Mouse (Mus musculus) R1 (cell line): Measurements from ENCODE around the gene Lrmda.

Source experiments
- DNase-seq: peaks from one replicate; pipeline ENCODE4 v3.0.0-alpha.2; 2018; ENCODE audit warnings: low read depth, low spot score

Gene Lrmda

GRCm38 (mm10) chr14:22019252-22019948, at the start of gene Lrmda:
Gene Lrmda (plus strand): TSS chr14:22019712.
- DNase-seq, result no peak

DNA sequence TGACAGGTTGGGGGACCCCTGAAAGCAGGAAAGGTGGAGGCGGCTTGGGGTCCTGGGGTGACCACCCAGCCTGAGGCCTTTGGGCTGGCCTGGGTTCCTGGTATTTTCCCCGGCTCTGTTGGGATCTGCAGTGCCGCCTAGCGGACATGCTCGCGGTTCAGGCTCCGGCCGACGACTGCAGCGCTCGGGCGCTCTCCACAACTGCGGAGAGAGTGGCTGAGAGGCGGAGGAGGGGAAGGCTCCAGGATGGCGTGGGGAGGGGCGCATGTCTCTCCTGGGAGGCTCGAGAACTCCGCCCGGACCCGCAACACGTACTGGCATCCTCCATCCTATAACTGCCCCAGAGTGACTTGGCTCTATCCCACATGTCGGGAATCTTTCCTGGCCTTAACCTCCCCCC, 38.0 kb upstream of the Lrmda start:
- peak; percentile 81 for DNase-seq

DNA sequence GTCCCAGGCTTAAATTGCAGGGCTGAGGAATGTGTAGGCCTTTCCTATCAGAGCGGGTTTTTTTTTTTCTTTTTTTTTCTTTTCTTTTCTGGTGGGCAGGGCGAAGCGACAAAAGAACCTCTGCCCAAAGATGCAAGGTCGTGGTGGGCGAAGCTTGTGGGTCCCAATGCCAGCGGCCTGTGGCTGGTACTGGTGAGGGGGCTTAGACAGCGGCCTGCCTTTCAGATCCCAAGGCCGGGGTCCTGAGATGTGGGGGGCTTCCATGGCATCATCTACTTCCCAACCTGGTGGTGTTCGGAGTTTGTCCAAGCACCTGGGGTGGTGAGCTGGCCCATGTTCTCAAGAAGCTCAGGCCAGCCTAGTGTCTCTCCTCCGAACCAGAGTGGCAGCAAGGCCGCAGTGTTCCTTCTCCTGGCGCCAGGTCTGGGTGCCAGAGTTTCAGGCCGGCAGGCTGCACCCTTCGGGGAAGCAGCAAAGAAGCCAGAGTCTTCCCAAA, 37.4 kb upstream of the Lrmda start:
- DNase-seq, result no peak

DNA sequence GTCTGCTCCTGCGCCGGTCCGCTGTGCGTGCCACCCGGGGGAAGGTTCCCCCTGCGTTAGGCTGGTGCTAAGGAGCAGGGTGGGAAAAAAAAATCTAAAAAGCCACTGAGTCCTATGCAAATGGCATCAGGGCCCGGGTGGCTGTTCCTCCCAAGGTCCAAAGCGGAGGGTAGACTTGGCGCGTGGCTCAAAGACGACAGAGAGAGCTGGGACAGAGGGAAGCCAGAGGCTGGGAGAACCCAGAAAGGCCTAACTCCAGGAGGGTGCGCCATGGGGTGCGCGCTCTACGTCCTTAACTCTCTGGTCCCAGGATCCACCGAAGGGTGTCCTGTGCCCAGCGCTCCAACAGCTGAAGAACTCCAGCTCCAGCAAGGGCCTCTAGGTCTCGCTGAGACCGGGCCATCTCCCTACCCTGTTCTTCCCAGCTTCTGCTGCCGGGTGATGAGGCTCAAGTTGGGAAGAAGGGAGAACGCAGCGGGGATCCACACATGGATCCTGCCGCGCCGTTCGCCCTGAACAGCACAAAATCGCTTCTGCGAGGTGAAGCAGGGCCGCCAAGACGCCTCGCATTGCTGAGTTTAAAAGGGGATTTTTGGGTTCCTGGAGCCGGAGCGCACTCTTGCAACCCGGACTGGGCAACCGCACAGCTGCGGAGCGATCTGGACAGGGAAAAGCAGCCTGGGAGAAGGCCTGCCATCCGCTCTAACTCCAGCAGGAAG, 36.8 kb upstream of the Lrmda start:
- peak; percentile 33 for DNase-seq

DNA sequence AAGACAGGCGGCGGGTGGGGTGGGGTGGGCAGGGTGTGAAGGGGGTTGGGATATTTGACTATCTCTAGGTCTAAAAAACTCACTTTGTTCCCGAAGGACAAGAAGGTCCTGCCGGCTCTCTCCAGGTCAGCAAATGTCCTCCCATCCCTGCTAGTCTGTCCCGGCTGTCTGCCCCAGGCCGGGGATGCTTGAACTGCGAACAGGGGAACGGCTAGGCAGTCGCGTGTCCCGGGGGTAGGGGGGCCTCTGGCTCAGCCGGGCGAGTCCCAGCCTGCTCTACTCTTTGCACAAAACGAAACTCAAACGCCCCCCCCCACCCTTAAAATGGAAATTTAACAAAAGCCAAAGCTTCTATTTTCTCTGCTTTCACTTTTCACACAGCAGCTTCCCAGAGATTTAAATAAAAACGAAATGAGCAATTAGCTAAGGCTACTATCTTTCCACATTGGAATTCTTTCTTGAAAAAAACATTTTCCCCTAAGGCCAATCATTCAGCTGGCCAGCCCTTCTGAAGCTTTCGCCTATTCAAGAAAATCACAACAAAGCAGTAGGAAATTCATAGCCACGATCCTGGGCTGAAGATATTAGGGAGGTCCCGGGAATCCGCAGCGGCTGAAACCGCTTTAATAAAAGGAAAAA, 36.1 kb upstream of the Lrmda start:
- DNase-seq, result no peak

- DNase-seq, result no peak
Observed at GRCm38 (mm10) chr14:21983950-21984730, 35.4 kb upstream of the Lrmda start.

- DNase-seq, result peak; percentile 60
Observed at GRCm38 (mm10) chr14:21984757-21985425, 34.6 kb upstream of the Lrmda start.

DNA sequence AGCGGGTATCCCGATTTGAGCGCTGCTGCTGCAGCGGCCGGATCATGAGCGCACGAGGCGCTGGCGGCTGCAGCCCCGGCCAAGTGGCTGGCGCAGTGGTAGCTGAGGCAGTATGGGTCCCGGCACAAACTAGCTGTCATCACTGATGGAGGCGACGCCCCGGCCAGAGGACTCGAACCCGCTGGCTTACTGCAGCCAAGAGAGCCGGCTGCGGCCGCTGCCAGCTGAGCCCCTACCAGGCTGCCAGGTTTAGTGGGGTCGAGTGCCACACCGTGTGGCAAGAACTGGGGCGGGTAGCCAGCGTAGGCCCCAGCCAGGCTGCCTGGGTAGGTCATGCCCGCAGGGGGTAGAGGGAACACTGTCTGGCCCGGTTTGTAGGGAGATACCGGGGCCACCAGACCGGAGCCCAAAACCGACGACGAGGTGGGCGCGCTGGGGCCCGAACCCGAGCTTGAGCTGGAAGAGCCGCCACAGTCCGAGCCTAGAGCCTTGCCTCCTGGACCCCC, 34.0 kb upstream of the Lrmda start:
- peak; percentile 48 for DNase-seq

- peak; percentile 55 for DNase-seq
Observed at GRCm38 (mm10) chr14:21985981-21986732, 33.4 kb upstream of the Lrmda start.

- peak; percentile 31 for DNase-seq
Observed at GRCm38 (mm10) chr14:21986733-21987659, 32.5 kb upstream of the Lrmda start.

DNA sequence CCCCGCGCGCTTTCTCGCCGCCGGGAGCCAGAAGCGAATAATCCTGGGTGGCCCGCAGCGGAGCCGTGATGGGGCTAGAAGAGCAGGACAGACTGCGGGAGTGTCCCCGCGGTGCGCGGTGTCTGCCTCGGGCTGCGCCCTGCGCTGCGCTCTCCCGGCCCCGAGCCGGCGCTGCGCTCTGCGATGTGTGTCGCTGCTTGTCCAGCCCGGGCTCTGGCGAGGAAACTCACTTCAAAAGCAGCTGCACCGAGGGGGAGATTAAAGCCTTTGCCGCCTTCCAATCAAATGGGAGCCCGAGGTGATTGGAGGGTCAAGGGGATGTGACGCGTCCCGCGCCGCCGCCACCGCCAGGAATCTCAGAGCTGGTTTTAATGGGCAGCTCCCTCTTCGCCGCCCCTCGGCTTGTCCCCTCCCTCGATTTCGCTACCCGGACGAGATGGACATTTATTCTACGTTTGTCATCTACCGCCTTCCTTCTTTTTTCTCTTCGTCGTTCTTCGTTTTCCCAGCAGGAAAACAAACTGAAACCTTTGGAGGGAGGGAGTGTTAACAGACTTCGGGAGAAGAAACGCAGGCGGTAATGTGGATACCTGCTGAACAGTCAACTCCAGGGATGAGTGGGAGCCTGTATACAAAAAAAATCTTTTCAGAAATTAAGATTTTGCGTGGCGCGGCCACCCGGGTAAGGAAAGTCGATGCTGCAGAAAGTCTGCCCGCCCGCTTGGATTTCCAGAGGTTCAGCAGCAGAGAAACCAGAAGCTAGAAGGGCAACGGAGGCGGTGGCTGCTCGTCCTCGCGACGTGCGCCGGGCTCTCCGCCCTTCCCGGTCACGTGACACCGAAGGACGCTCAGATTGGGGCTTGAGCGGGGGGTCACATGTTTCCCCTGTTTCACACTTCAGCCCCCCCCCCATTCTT, 31.6 kb upstream of the Lrmda start:
- DNase-seq, result peak; percentile 84

DNA sequence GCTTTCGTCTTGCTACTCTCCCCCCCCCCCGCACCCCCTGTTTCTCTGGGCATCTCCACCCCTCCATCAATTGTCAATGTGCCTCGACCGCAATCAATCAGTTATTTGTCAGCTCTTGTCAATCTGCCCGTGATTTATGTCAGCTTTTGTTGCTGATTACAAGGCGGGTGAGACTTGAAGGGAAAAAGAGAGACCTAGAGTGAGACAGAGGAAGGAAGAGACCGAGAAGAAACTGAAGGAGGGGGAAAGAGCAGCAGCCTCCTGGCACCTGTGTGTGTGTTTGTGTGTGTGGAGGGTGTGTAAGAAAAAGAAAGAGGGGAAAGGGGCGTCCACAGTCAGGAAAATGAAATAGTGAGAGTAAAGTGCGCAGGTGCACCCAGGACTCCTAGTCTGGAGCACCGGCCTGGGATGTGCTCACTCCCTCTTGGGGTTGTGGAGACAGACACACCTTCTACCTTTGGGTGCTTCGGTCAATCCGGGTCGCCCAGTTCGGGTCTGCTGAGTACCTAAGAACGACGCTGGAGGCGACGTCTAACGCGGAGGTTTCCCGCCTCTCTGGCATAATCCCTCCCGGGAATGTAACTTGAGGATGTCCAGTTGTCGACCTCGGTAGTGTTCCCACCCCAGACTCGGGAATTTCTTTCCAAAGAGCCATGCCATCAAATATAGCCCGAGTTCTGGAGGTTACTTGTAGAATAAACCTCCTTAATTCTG, 30.8 kb upstream of the Lrmda start:
- peak; percentile 51 for DNase-seq

GRCm38 (mm10) chr14:21989291-21989913, 30.1 kb upstream of the Lrmda start, which contains the start of gene Zfp503:
Gene Zfp503 (minus strand): TSS chr14:21989601.
- peak; percentile 89 for DNase-seq

GRCm38 (mm10) chr14:21990321-21991021, 29.0 kb upstream of the Lrmda start:
- DNase-seq, result no peak

- DNase-seq, result peak; percentile 50
Observed at GRCm38 (mm10) chr14:21991251-21991780, 28.2 kb upstream of the Lrmda start.

GRCm38 (mm10) chr14:21991856-21992255, 27.7 kb upstream of the Lrmda start:
- DNase-seq, result no peak
